Mouse (Mus musculus): Measurements from ENCODE around the gene Slc22a4. TPM values are rescaled to one million over a fixed set of nuclear protein-coding genes. Genes with fewer than 3 reads are reported as not detected.

Slc22a4 gene
- polyA plus RNA-seq, 1 experiment from 2014 or later: 2.3 TPM

Other genes starting within 250 kb of the Slc22a4 start
- gene Gm12216, start 168.8 kb downstream of the Slc22a4 start, polyA plus RNA-seq (2016; fragmentation: Nextera tagmentation; extraction: Ambion mirVana): 0.19 TPM in 1 of 2 replicates, not detected in the other
- gene Slc22a5, start 136.4 kb downstream of the Slc22a4 start, polyA plus RNA-seq (2016; fragmentation: Nextera tagmentation; extraction: Ambion mirVana): 7.4 and 7.6 TPM in 2 replicates
- 1.8 and 2.3 TPM in 2 replicates for gene Slc22a21, start 47.8 kb downstream of the Slc22a4 start, polyA plus RNA-seq (2016; fragmentation: Nextera tagmentation; extraction: Ambion mirVana)
- gene Pdlim4, start 40.9 kb upstream of the Slc22a4 start, polyA plus RNA-seq (2016; fragmentation: Nextera tagmentation; extraction: Ambion mirVana): 46.1 and 51.4 TPM in 2 replicates
- gene P4ha2, start 72.0 kb upstream of the Slc22a4 start, polyA plus RNA-seq (2016; fragmentation: Nextera tagmentation; extraction: Ambion mirVana): 15.2 and 17.3 TPM in 2 replicates
- gene Csf2, start 221.6 kb upstream of the Slc22a4 start, polyA plus RNA-seq (2016; fragmentation: Nextera tagmentation; extraction: Ambion mirVana): not detected in 2 replicates
- gene Il3, start 239.2 kb upstream of the Slc22a4 start, polyA plus RNA-seq (2016; fragmentation: Nextera tagmentation; extraction: Ambion mirVana): not detected in 2 replicates